In genomic region chr5:70842192-70843095, GRCm38 (mm10) we compare ENCODE assay signal across 8 mouse cellular contexts. TPM values are rescaled to one million over a fixed set of nuclear protein-coding genes. Genes with fewer than 3 reads are reported as not detected.
DNase-seq lines count a peak whose midpoint lies in the region; ATAC-seq and TF ChIP-seq lines count a peak whose summit lies in the region.

Gene Gabrg1 (minus strand): TSS chr5:70842617.

- no peaks in the 10 kb centered on the region for H3K9me3 ChIP-seq in heart, embryonic 12.5 days (replicated peaks)
- H3K9me3 ChIP-seq in forebrain, embryonic 16.5 days (ENCODE audit: control insufficient read depth, low read length) = no peaks in the 10 kb centered on the region
- no peaks in the 10 kb centered on the region for H3K9me3 ChIP-seq in neural tube, embryonic 11.5 days (ENCODE audit: control insufficient read depth, low read length)

- H3K4me2 ChIP-seq in heart, embryonic 12.5 days = peak within 1 kb of the TSS; percentile 67
- peak within 1 kb of the TSS; percentile 90 for H3K4me2 ChIP-seq in forebrain, embryonic 16.5 days (ENCODE audit: low read length)
- H3K4me2 ChIP-seq in neural tube, embryonic 11.5 days (ENCODE audit: low read depth) = peak within 1 kb of the TSS; percentile 63

- no peak within 1 kb of the TSS for H3K27ac ChIP-seq in heart, embryonic 12.5 days (ENCODE audit: poor library complexity, severe bottlenecking)
- H3K27ac ChIP-seq in heart, adult 2 months = no peak within 1 kb of the TSS
- H3K27ac ChIP-seq in forebrain, embryonic 16.5 days (ENCODE audit: low read length) = peak within 1 kb of the TSS; percentile 52
- H3K27ac ChIP-seq in neural tube, embryonic 11.5 days (ENCODE audit: low read depth, low read length) = no peak within 1 kb of the TSS

- no peaks in the 10 kb centered on the region for H3K27me3 ChIP-seq in heart, embryonic 12.5 days (replicated peaks)
- no peaks in the 10 kb centered on the region for H3K27me3 ChIP-seq in heart, adult 2 months (ENCODE audit: control insufficient read depth, insufficient read depth, low read length)
- H3K27me3 ChIP-seq in forebrain, embryonic 16.5 days (replicated peaks; ENCODE audit: control insufficient read depth, insufficient read depth, low read length) = no peaks in the 10 kb centered on the region
- no peaks in the 10 kb centered on the region for H3K27me3 ChIP-seq in neural tube, embryonic 11.5 days (ENCODE audit: control insufficient read depth, insufficient read depth, low read length)

- H3K79me2 ChIP-seq in heart, adult 2 months (replicated peaks; ENCODE audit: control insufficient read depth, insufficient read depth, low read length) = no peaks in the 10 kb centered on the region

- ATAC-seq in heart, embryonic 12.5 days (ENCODE audit: insufficient number of reproducible peaks, low FRiP score) = peak; percentile 64; the same call in 1 of the 2 replicates
- peak; percentile 95 for ATAC-seq in forebrain, embryonic 16.5 days
- peak; percentile 87 for ATAC-seq in neural tube, embryonic 11.5 days (ENCODE audit: insufficient read depth, low FRiP score, low TSS enrichment)
- ATAC-seq in CD4-positive, CD25-positive, alpha-beta regulatory T cell, adult 4 months = no peak

- TF ChIP-seq CTCF in heart, adult 2 months (IDR thresholded peaks at IDR 0.05) = no peak

- no peaks in the 10 kb centered on the region for H3K4me1 ChIP-seq in heart, embryonic 12.5 days (replicated peaks)
- no peaks in the 10 kb centered on the region for H3K4me1 ChIP-seq in heart, adult 2 months (ENCODE audit: control insufficient read depth, insufficient read depth, low read length)
- peaks cover 10% of the 10 kb centered on the region; the same call in 1 of the 2 replicates for H3K4me1 ChIP-seq in forebrain, embryonic 16.5 days (replicated peaks; ENCODE audit: control insufficient read depth, insufficient read depth, low read length)
- H3K4me1 ChIP-seq in neural tube, embryonic 11.5 days (ENCODE audit: control insufficient read depth, insufficient read depth, low read length) = no peaks in the 10 kb centered on the region

- peak within 1 kb of the TSS; percentile 35 for H3K4me3 ChIP-seq in heart, embryonic 12.5 days
- H3K4me3 ChIP-seq in heart, adult 2 months = no peak within 1 kb of the TSS
- peak within 1 kb of the TSS; percentile 57 for H3K4me3 ChIP-seq in forebrain, embryonic 16.5 days (replicated peaks; ENCODE audit: low read length)
- peak within 1 kb of the TSS; percentile 42 for H3K4me3 ChIP-seq in neural tube, embryonic 11.5 days (ENCODE audit: low read depth, low read length)

- no peak for TF ChIP-seq EP300 in heart, adult 2 months (IDR thresholded peaks at IDR 0.05; ENCODE audit: insufficient read depth, low read depth, low read length)

- intact Hi-C loops in heart, adult 2 months (cut with DNase I) = no loop called here

- 5% methylated on average over 19 of the region's 19 CpGs for WGBS in heart, embryonic 12.5 days
- 10% methylated on average over 19 of the region's 19 CpGs for WGBS in heart, adult 2 months
- 1% methylated on average over 19 of the region's 19 CpGs for WGBS in forebrain, embryonic 16.5 days
- WGBS in neural tube, embryonic 11.5 days = 2% methylated on average over 19 of the region's 19 CpGs

- no peak for DNase-seq in heart, adult 2 months
- peak; percentile 6 to 11 for DNase-seq in cerebellum, adult 18-20 months
- DNase-seq in layer of hippocampus, postnatal 14 days (ENCODE audit: low spot score in 2 of 2) = peak; percentile 61 to 80
- DNase-seq in neural tube, embryonic 11.5 days (ENCODE audit: low spot score) = peak; percentile 49
- no peak for DNase-seq in lung, postnatal 14 days

- no peak for TF ChIP-seq POLR2A in heart, adult 2 months (IDR thresholded peaks at IDR 0.05; ENCODE audit: insufficient read depth, low read depth, low read length)

- no peaks in the 10 kb centered on the region for H3K36me3 ChIP-seq in heart, embryonic 12.5 days
- no peaks in the 10 kb centered on the region for H3K36me3 ChIP-seq in heart, adult 2 months (ENCODE audit: control insufficient read depth, insufficient read depth, low read length)
- no peaks in the 10 kb centered on the region for H3K36me3 ChIP-seq in forebrain, embryonic 16.5 days (ENCODE audit: control insufficient read depth, insufficient read depth)
- H3K36me3 ChIP-seq in neural tube, embryonic 11.5 days (ENCODE audit: control insufficient read depth, insufficient read depth, low read length) = no peaks in the 10 kb centered on the region

- no peak within 1 kb of the TSS for H3K9ac ChIP-seq in heart, embryonic 12.5 days
- no peak within 1 kb of the TSS for H3K9ac ChIP-seq in heart, adult 2 months (ENCODE audit: low read depth, low read length)
- peak within 1 kb of the TSS; percentile 52 for H3K9ac ChIP-seq in forebrain, embryonic 16.5 days (replicated peaks; ENCODE audit: low read depth, low read length)
- H3K9ac ChIP-seq in neural tube, embryonic 11.5 days (ENCODE audit: low read length) = no peak within 1 kb of the TSS

RNA-seq across cellular contexts. Expression of gene Gabrg1, which starts in this region (rescaled TPM):
- not detected in 2 replicates for polyA plus RNA-seq in heart, embryonic 12.5 days (2016; fragmentation: Nextera tagmentation; extraction: Ambion mirVana)
- not detected for total RNA-seq in heart, adult 2 months (2021)
- polyA plus RNA-seq in heart, adult 2 months (2012; rRNA removed) = not detected in 2 replicates
- polyA plus RNA-seq in forebrain, embryonic 16.5 days (2015; fragmentation: Nextera tagmentation; extraction: Ambion mirVana) = 9.2 and 12.4 TPM in 2 replicates
- total RNA-seq in layer of hippocampus, postnatal 14 days (2021) = 10 to 100 TPM; 17.0 to 21.3 TPM
- polyA plus RNA-seq in neural tube, embryonic 11.5 days (2014; fragmentation: Nextera tagmentation; extraction: Ambion mirVana) = 2.0 and 2.3 TPM in 2 replicates
- not detected for polyA plus RNA-seq in CD4-positive, CD25-positive, alpha-beta regulatory T cell, adult 4 months (2017; shearing (Covaris generic))

Comparison
In these comparisons a context has a peak if more than half of its experiments do, and no peak if none do; other contexts are left out.
1. RNA of gene Gabrg1 (total RNA-seq): 17.0 to 21.3 TPM in layer of hippocampus, postnatal 14 days; not detected in heart, adult 2 months; every median in the first group is over 10 times any median in the second.
2. Peak in ATAC-seq, H3K4me3 ChIP-seq and H3K4me2 ChIP-seq in heart, embryonic 12.5 days; RNA of the gene not detected or under 1 TPM.
3. DNase-seq: peak in cerebellum, adult 18-20 months (2 of 2), layer of hippocampus, postnatal 14 days (2 of 2) and neural tube, embryonic 11.5 days (single experiment); none in heart, adult 2 months (0 of 2) and lung, postnatal 14 days (single experiment).
4. Peak in every context shown above with its lines, with median percentiles within 50 percentile points of each other: H3K4me2 ChIP-seq.